Mouse (Mus musculus) midbrain, embryonic 10.5 days (tissue): ENCODE measurements around the gene Stat5b. TPM values are rescaled to one million over a fixed set of nuclear protein-coding genes. Genes with fewer than 3 reads are reported as not detected.

Experiments used
- DNase-seq: peaks from one replicate; pipeline ENCODE4 v3.0.0-alpha.2; 2017; ENCODE audit warnings: low spot score
- H3K27ac ChIP-seq: fragments of 300-500 bp; sonication (generic); replicated peaks from 2 replicates; pipeline ENCODE4 v1.5.1; 2016; ENCODE audit warnings: mild to moderate bottlenecking
- H3K27me3 ChIP-seq: fragments of 300-500 bp; sonication (generic); 2 replicates; pipeline ENCODE4 v1.6.1; 2016; ENCODE audit warnings: low read depth, mild to moderate bottlenecking; ENCODE audit not compliant: poor library complexity, severe bottlenecking
- H3K36me3 ChIP-seq: fragments of 300-500 bp; sonication (generic); 2 replicates; pipeline ENCODE4 v1.6.1; 2016; ENCODE audit warnings: mild to moderate bottlenecking, moderate library complexity
- H3K4me1 ChIP-seq: fragments of 300-500 bp; sonication (generic); 2 replicates; pipeline ENCODE4 v1.6.1; 2016
- H3K4me3 ChIP-seq: fragments of 300-500 bp; sonication (generic); 2 replicates; pipeline ENCODE4 v1.5.1; 2016; ENCODE audit warnings: mild to moderate bottlenecking, moderate library complexity
- H3K9me3 ChIP-seq: fragments of 300-500 bp; sonication (generic); replicated peaks from 2 replicates; pipeline ENCODE4 v1.6.1; 2016; ENCODE audit warnings: mild to moderate bottlenecking
- WGBS: fragments of 180-500 bp; shearing (Covaris S2); methylation state at CpG from one replicate; pipeline ENCODE4 v1.1.7; 2016; 5-methylcytosine and 5-hydroxymethylcytosine counted together
- polyA plus RNA-seq: library from polyadenylated mRNA; unstranded; fragments of >200 nt; fragmentation: Nextera tagmentation; extraction: Ambion mirVana; gene quantifications from 2 replicates; pipeline ENCODE4 v1.2.1, GENCODE M21; 2016

The Stat5b gene
- polyA plus RNA-seq: 15.0 and 15.9 TPM in 2 replicates

GRCm38 (mm10) chr11:100850038-100850777, at the start of gene Stat5b:
Gene Stat5b (minus strand): TSS chr11:100850724.
- Histone ChIP-seq H3K36me3 (no peaks in the 10 kb centered on the region), H3K4me3 (peak within 1 kb of the TSS; percentile 95), H3K4me1 (peaks cover 33% of the 10 kb centered on the region), H3K9me3 (no peaks in the 10 kb centered on the region), H3K27me3 (peaks cover 49% of the 10 kb centered on the region), H3K27ac (peak within 1 kb of the TSS; percentile 92)
- DNase-seq: peak; percentile 72
- under 1% methylated on average over 97 of the region's 104 CpGs for WGBS

DNA sequence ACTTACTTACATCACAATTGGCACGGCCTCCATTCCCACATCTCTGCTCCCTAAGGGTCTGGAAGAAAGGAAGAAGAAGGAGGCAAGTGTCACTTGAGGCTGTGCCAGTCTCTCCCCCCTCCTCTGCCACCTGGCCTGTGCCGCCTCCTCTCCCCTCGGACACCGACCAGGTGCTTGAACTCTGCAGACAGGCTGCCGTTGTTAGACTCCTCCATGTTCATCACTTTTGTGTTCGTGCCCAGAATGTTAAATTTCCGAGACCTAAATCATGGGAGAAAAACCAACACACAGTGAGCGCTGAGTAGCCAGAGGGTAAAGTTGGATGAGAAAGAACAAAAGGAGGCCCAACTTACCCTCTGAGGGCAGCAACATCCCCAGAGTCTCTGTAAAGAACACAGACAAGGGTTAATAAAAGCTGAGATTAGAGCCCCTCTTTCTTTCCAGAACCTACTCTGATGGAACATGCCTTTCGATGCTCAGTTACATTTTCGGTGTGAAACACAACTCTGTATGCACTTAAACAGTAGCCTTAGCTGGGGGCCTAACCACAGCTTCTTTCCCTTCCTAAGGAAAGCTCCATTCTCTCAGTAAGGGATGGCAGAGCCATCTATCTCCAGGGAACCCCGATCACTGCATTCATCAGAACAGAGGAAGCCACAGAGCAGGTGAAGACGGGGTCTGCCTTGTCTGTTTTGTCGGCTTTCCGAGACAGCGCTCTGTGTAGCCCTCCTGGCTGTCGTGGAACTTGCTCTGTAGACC, 48.1 kb upstream of the Stat5b start:
- peaks cover 16% of the 10 kb centered on the region for H3K4me1 ChIP-seq
- no peak overlapping the region for H3K4me3 ChIP-seq
- no peaks in the 10 kb centered on the region for H3K27me3 ChIP-seq
- H3K27ac ChIP-seq: peak overlapping the region; percentile 14; the same call in 1 of the 2 replicates
- H3K9me3 ChIP-seq: peaks cover 8% of the 10 kb centered on the region
- WGBS: 71% methylated on average over 16 of the region's 16 CpGs
- H3K36me3 ChIP-seq: peaks cover 24% of the 10 kb centered on the region
- DNase-seq: no peak

DNA sequence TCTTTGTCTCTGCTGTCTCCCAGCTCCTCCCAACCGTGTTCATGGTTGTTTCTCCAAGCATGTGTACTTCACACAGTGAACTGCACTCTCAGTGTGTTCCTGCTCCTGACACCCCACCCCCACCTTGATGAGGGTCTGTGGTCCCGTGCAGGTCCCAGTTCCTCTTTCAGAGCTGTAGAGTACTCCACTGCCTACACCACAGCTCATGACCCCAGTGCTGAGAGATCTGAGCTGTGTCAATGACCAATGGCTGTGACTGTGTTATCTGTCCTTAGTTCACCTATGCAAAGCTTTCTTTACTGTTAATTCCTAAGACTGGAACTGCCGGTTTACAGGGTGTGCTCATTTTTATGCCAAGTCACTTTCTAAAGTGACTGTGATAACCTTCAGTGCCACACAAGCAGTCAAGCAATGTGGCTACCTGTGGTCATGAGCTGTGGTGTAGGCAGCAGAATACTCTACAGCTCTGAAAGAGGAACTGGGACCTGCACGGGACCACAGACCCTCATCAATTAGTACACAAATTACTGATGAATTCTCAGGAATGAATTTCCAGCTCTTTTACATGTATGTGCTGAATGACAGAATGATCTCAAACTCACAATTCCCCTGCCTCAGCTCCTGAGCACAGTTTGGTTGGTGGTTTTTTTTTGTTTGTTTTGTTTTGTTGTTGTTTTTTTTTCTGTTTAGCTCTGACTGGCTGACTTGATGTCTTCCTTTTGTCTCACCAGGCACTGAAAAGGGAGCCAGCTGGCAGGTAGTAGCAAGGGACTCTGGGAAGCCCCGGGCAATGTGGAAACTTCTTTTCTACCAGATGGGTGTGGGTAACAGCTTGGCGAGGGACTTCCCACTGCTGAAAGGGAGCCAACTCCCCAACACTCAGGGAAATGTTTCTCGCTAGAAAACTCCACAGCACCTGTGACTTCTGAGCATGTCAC, 47.0 kb upstream of the Stat5b start:
- peaks cover 18% of the 10 kb centered on the region for H3K4me1 ChIP-seq
- 73% methylated on average over 7 of the region's 7 CpGs for WGBS
- no peak for DNase-seq

GRCm38 (mm10) chr11:100896078-100896477, 45.6 kb upstream of the Stat5b start:
- DNase-seq: no peak
- peaks cover 18% of the 10 kb centered on the region for H3K4me1 ChIP-seq
- H3K27me3 ChIP-seq: no peaks in the 10 kb centered on the region
- WGBS: 84% methylated on average over 10 of the region's 10 CpGs
- H3K27ac ChIP-seq: no peak overlapping the region
- no peak overlapping the region for H3K4me3 ChIP-seq
- no peaks in the 10 kb centered on the region for H3K9me3 ChIP-seq
- H3K36me3 ChIP-seq: peaks cover 3% of the 10 kb centered on the region

More for the DNA sequence above, 47.0 kb upstream of the Stat5b start:
- Histone ChIP-seq H3K36me3 (peaks cover 16% of the 10 kb centered on the region), H3K4me3 (no peak overlapping the region), H3K9me3 (peaks cover 8% of the 10 kb centered on the region), H3K27ac (peak overlapping the region; percentile 14; the same call in 1 of the 2 replicates), H3K27me3 (no peaks in the 10 kb centered on the region)

- H3K27ac ChIP-seq: no peak overlapping the region
- H3K27me3 ChIP-seq: no peaks in the 10 kb centered on the region
- no peak overlapping the region for H3K4me3 ChIP-seq
- peaks cover 23% of the 10 kb centered on the region for H3K4me1 ChIP-seq
- no peaks in the 10 kb centered on the region for H3K9me3 ChIP-seq
- no peaks in the 10 kb centered on the region for H3K36me3 ChIP-seq
- no peak for DNase-seq
- 81% methylated on average over 9 of the region's 9 CpGs for WGBS
These were observed 43.8 kb upstream of the Stat5b start for GRCm38 (mm10) chr11:100894146-100894918.

- peak overlapping the region; percentile 12; the same call in 1 of the 2 replicates for H3K4me3 ChIP-seq
- H3K36me3 ChIP-seq: no peaks in the 10 kb centered on the region
- H3K4me1 ChIP-seq: peaks cover 16% of the 10 kb centered on the region
- whole genome bisulfite sequencing: 11% methylated on average over 9 of the region's 9 CpGs
- no peaks in the 10 kb centered on the region for H3K9me3 ChIP-seq
- no peak overlapping the region for H3K27ac ChIP-seq
- peak; percentile 85 for DNase-seq
- H3K27me3 ChIP-seq: no peaks in the 10 kb centered on the region
These were observed 43.0 kb upstream of the Stat5b start for GRCm38 (mm10) chr11:100893482-100893881.

DNA sequence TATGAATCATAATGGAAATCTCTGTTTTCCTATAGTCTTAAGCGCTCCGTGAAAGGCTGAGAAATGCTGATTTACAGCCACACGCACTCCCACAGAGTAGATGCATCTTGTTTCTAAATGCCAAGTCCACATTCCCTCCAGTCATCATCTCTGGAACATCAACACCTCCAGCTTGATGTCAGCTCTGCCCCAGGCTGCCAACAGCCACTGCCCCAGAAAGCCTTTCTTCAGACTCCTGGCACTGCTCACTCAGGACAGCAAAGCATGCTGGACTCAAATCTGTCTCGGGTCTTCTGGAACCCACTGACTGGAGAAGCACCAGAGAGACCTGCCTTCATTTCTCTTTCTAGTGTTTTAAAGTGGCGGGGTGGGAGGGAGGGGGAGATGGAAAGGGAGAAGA, 41.9 kb upstream of the Stat5b start:
- no peaks in the 10 kb centered on the region for H3K27me3 ChIP-seq
- DNase-seq: no peak
- H3K4me3 ChIP-seq: no peak overlapping the region
- no peak overlapping the region for H3K27ac ChIP-seq
- H3K36me3 ChIP-seq: 0 out of 2 replicates have a peak, but pooled peaks cover under 1% of the 10 kb centered on the region
- H3K9me3 ChIP-seq: no peaks in the 10 kb centered on the region
- H3K4me1 ChIP-seq: peaks cover 10% of the 10 kb centered on the region; the same call in 1 of the 2 replicates
- 81% methylated on average over 5 of the region's 5 CpGs for WGBS

DNA sequence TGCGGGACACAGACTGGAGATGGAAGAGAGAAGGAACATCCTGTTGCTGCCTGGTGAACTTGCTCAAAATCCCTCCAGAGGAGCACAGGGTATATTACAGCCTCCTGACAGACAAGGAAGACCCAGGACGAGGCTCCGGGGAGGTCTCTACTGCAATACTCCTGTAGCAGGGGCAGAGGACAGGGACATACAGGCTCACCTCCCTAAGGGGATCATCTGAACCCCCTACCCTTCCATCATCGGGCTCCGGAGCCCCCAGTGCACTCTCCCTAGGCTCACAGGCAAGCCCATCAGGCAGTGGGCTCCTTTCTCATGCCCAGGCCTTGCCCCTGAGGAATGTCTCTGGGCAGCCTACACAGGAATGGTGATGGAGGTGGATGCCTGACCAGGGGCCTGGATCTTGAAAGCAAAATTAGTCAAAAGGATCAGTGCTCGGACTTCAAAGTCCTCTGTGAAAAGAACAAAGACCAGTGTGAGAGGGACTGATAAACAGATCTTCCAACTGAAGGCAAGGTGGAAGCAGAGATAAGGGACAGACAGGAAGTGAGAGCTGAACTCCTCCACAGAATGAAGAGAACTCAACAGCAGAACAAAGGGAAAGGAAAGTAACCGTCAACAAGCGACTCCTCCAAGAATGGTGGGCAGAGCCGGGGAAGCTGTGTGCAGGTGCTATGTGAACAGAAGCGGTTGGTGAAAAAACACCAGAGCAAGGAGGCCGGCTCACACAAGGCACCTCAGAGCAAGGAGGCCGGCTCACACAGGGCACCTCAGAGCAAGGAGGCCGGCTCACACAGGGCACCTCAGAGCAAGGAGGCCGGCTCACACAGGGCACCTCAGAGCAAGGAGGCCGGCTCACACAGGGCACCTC, 41.0 kb upstream of the Stat5b start:
- H3K9me3 ChIP-seq: no peaks in the 10 kb centered on the region
- no peak overlapping the region for H3K4me3 ChIP-seq
- no peaks in the 10 kb centered on the region for H3K27me3 ChIP-seq
- 0 out of 2 replicates have a peak, but pooled peaks cover 3% of the 10 kb centered on the region for H3K36me3 ChIP-seq
- no peak for DNase-seq
- H3K27ac ChIP-seq: peak overlapping the region; percentile 58
- peaks cover 14% of the 10 kb centered on the region for H3K4me1 ChIP-seq
- 74% methylated on average over 15 of the region's 15 CpGs for WGBS

DNA sequence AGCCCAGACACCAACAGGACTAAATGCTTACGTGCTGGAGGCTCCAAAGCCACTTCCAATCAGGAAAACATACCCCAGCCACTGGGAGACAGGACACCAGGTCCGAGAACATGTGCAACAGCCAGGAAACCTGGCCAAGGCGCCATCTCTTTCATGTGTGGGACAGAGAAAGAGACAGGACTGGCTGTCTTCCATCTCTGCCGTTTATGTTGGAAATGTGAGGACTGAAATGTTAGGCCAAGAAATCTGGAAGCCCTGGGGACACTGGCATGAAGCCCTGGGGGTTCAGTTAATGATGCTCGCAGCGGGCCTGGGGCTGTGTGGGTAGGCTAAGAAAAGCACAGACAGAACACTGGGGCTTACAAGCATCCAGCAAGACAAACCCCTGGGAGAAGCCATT, 40.0 kb upstream of the Stat5b start:
- 0 out of 2 replicates have a peak, but pooled peaks cover 3% of the 10 kb centered on the region for H3K36me3 ChIP-seq
- peaks cover 20% of the 10 kb centered on the region for H3K4me1 ChIP-seq
- 90% methylated on average over 6 of the region's 6 CpGs for WGBS
- DNase-seq: no peak
- H3K4me3 ChIP-seq: no peak overlapping the region
- no peak overlapping the region for H3K27ac ChIP-seq
- no peaks in the 10 kb centered on the region for H3K27me3 ChIP-seq
- H3K9me3 ChIP-seq: no peaks in the 10 kb centered on the region

- no peaks in the 10 kb centered on the region for H3K9me3 ChIP-seq
- H3K27me3 ChIP-seq: no peaks in the 10 kb centered on the region
- no peak for DNase-seq
- H3K4me3 ChIP-seq: no peak overlapping the region
- 0 out of 2 replicates have a peak, but pooled peaks cover 3% of the 10 kb centered on the region for H3K36me3 ChIP-seq
- peaks cover 14% of the 10 kb centered on the region for H3K4me1 ChIP-seq
- H3K27ac ChIP-seq: no peak overlapping the region
- WGBS: 77% methylated on average over 10 of the region's 10 CpGs
These were observed 37.9 kb upstream of the Stat5b start for GRCm38 (mm10) chr11:100888348-100888820.

DNA sequence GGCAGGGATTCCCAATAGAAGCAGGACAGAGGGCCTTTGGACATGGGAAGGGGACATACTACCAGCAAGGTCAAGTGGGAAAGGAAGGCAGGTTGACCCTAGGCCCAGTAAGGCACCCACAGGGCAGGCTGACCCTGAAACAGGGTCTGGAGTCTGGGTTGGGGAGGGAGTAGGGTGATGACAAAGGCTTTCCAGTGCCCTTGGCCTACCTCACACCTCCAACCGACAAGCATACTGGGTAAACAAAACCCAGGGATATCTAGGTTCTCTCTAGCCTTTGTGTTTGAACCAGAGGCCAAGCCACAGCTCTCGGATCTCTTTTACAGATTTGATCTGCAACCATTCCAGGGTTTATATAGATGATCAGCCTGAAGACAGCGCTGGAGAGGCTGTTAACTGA, 37.2 kb upstream of the Stat5b start:
- Histone ChIP-seq H3K36me3 (0 out of 2 replicates have a peak, but pooled peaks cover 3% of the 10 kb centered on the region), H3K27ac (no peak overlapping the region), H3K27me3 (no peaks in the 10 kb centered on the region), H3K4me1 (peaks cover 14% of the 10 kb centered on the region), H3K4me3 (no peak overlapping the region), H3K9me3 (no peaks in the 10 kb centered on the region)
- DNase-seq: no peak
- WGBS: 89% methylated on average over 3 of the region's 3 CpGs
